Mouse (Mus musculus) kidney, adult 8-10 months (tissue): Measurements from ENCODE around the gene Dhx32.

ENCODE experiments used
- DNase-seq, 2 experiments: peaks; one replicate each; pipeline ENCODE4 v3.0.0; 2022

Dhx32 gene

GRCm38 (mm10) chr7:133782717-133783435 lies at the start of gene Dhx32:
Dhx32 (minus strand) TSS chr7:133782726.
- DNase-seq, result peak; percentile 55 to 78

GRCm38 (mm10) chr7:133829579-133829978 lies 47.1 kb upstream of the Dhx32 start:
- DNase-seq, result no peak

- DNase-seq, result no peak
Observed at GRCm38 (mm10) chr7:133828514-133828913, 46.0 kb upstream of the Dhx32 start.

- peak in 1 of 2 experiments; percentile 39 for DNase-seq
Observed at GRCm38 (mm10) chr7:133824579-133824978, 42.1 kb upstream of the Dhx32 start.

GRCm38 (mm10) chr7:133823751-133824150 lies 41.2 kb upstream of the Dhx32 start:
- DNase-seq, result no peak

GRCm38 (mm10) chr7:133813331-133813730 lies 30.8 kb upstream of the Dhx32 start:
- DNase-seq, result no peak

- no peak for DNase-seq
Observed at GRCm38 (mm10) chr7:133812927-133813326, 30.4 kb upstream of the Dhx32 start.

GRCm38 (mm10) chr7:133805614-133806175 lies 23.2 kb upstream of the Dhx32 start:
- peak; percentile 40 to 81 for DNase-seq

GRCm38 (mm10) chr7:133801823-133802222 lies 19.3 kb upstream of the Dhx32 start:
- DNase-seq, result peak in 1 of 2 experiments; percentile 38

- DNase-seq, result no peak
Observed at GRCm38 (mm10) chr7:133799928-133800327, 17.4 kb upstream of the Dhx32 start.

GRCm38 (mm10) chr7:133794720-133795119 lies 12.2 kb upstream of the Dhx32 start:
- DNase-seq, result peak in 1 of 2 experiments; percentile 25

- DNase-seq, result peak; percentile 78 to 87
Observed at GRCm38 (mm10) chr7:133793248-133794131, 11.0 kb upstream of the Dhx32 start.

GRCm38 (mm10) chr7:133792771-133793170 lies 10.2 kb upstream of the Dhx32 start:
- no peak for DNase-seq

GRCm38 (mm10) chr7:133790608-133791229 lies 8.2 kb upstream of the Dhx32 start:
- DNase-seq, result no peak

GRCm38 (mm10) chr7:133790171-133790570 lies 7.6 kb upstream of the Dhx32 start:
- no peak for DNase-seq

GRCm38 (mm10) chr7:133788147-133788546 lies 5.6 kb upstream of the Dhx32 start:
- DNase-seq, result no peak

- no peak for DNase-seq
Observed at GRCm38 (mm10) chr7:133787571-133787970, 5.0 kb upstream of the Dhx32 start.

GRCm38 (mm10) chr7:133781991-133782390 lies 535 bp downstream of the Dhx32 start:
- no peak for DNase-seq

- DNase-seq, result no peak
Observed at GRCm38 (mm10) chr7:133781583-133781982, 943 bp downstream of the Dhx32 start.

GRCm38 (mm10) chr7:133776626-133776996 lies 5.9 kb downstream of the Dhx32 start, which contains the start of gene Fank1:
Fank1 (plus strand) TSS chr7:133776861.
- DNase-seq, result peak; percentile 78 to 82

- peak in 1 of 2 experiments; percentile 45 for DNase-seq
Observed at GRCm38 (mm10) chr7:133775796-133776625, 6.5 kb downstream of the Dhx32 start.

GRCm38 (mm10) chr7:133775179-133775578 lies 7.3 kb downstream of the Dhx32 start:
- no peak for DNase-seq
